Mouse (Mus musculus): Measurements from ENCODE around the gene Vmn1r219. TPM values are rescaled to one million over a fixed set of nuclear protein-coding genes. Genes with fewer than 3 reads are reported as not detected.

Vmn1r219 gene
- polyA plus RNA-seq, 1 experiment from 2014 or later, result 0.04 TPM

Other genes starting within 250 kb of the Vmn1r219 start
- not detected in 2 replicates for gene Vmn1r213, start 151.7 kb upstream of the Vmn1r219 start, polyA plus RNA-seq (2016; fragmentation: Nextera tagmentation; extraction: Ambion mirVana)
- not detected in 2 replicates for gene Vmn1r214, start 128.9 kb upstream of the Vmn1r219 start, polyA plus RNA-seq (2016; fragmentation: Nextera tagmentation; extraction: Ambion mirVana)
- gene Vmn1r215, start 91.3 kb upstream of the Vmn1r219 start, polyA plus RNA-seq (2016; fragmentation: Nextera tagmentation; extraction: Ambion mirVana), result not detected in 2 replicates
- not detected in 2 replicates for gene Vmn1r217, start 41.1 kb upstream of the Vmn1r219 start, polyA plus RNA-seq (2016; fragmentation: Nextera tagmentation; extraction: Ambion mirVana)
- gene Vmn1r218, start 26.2 kb upstream of the Vmn1r219 start, polyA plus RNA-seq (2016; fragmentation: Nextera tagmentation; extraction: Ambion mirVana), result not detected in 2 replicates
- gene Vmn1r220, start 28.7 kb downstream of the Vmn1r219 start, polyA plus RNA-seq (2016; fragmentation: Nextera tagmentation; extraction: Ambion mirVana), result not detected in 2 replicates
- gene Vmn1r221, start 54.8 kb downstream of the Vmn1r219 start, polyA plus RNA-seq (2016; fragmentation: Nextera tagmentation; extraction: Ambion mirVana), result not detected in 2 replicates
- gene Vmn1r222, start 76.6 kb downstream of the Vmn1r219 start, polyA plus RNA-seq (2016; fragmentation: Nextera tagmentation; extraction: Ambion mirVana), result not detected in 2 replicates
- not detected in 2 replicates for gene Vmn1r223, start 87.8 kb downstream of the Vmn1r219 start, polyA plus RNA-seq (2016; fragmentation: Nextera tagmentation; extraction: Ambion mirVana)
- gene Zfp322a, start 209.9 kb downstream of the Vmn1r219 start, polyA plus RNA-seq (2016; fragmentation: Nextera tagmentation; extraction: Ambion mirVana), result 57.1 and 58.7 TPM in 2 replicates